Comparison of ENCODE assay signal across 8 mouse cellular contexts in the genomic region with DNA sequence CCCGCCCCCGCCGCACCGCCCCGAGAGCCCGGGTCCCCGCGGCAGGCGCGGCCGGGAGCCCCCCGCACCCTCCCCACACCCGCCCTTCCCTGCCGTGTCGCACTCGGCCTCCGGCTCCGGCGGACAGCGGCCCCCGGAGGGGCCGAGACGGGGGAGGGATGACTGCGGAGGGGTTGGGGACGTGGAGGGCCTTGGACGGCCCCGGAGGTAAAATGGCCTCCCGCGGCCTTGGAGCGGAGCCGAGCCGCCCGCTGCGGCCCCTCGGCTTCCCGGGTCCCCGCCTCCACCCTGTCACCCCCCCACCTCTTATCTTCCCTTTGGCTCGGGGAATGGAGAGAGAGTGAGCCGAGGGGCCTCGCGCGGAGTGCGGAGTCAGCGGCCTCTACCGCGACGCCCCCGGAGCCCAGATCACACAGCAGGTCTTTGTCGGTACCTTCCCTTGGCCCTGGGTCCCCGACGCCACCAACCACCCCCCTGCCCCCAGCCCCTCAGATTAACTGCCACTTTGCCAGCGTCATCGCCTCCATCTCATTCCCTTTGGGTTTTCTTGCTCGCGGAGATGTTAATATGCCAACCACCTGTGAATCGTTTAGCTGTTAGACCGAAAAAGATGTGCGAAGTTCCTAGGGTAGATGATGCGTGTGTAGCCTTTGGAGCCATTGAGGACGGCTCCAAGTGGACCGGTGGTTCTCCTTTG. TPM values are rescaled to one million over a fixed set of nuclear protein-coding genes. Genes with fewer than 3 reads are reported as not detected.
DNase-seq lines count a peak whose midpoint lies in the region; ATAC-seq and TF ChIP-seq lines count a peak whose summit lies in the region.

No protein-coding gene starts in this region.

- TF ChIP-seq CTCF in G1E (IDR thresholded peaks at IDR 0.05; ENCODE audit: low read depth, low read length): no peak
- no peak for TF ChIP-seq CTCF in cerebellum, adult 2 months (IDR thresholded peaks at IDR 0.05; ENCODE audit: borderline replicate concordance, insufficient read depth, low read depth, low read length)
- TF ChIP-seq CTCF in forebrain, postnatal 0 days (IDR thresholded peaks at IDR 0.05; ENCODE audit: low read depth): no peak

- H3K4me3 ChIP-seq in G1E (ENCODE audit: low read depth, low read length): peak overlapping the region; percentile 92
- peak overlapping the region; percentile 93 for H3K4me3 ChIP-seq in cerebellum, adult 2 months (replicated peaks; ENCODE audit: insufficient read depth, low read depth, low read length)
- H3K4me3 ChIP-seq in forebrain, postnatal 0 days (ENCODE audit: low read depth, low read length): peak overlapping the region; percentile 100
- peak overlapping the region; percentile 98 for H3K4me3 ChIP-seq in liver, embryonic 16.5 days (ENCODE audit: low read depth, low read length)
- H3K4me3 ChIP-seq in neural tube, embryonic 14.5 days (ENCODE audit: low read depth, low read length): peak overlapping the region; percentile 97

- H3K4me2 ChIP-seq in forebrain, postnatal 0 days (ENCODE audit: low read depth): peak overlapping the region; percentile 60
- peak overlapping the region; percentile 86 for H3K4me2 ChIP-seq in liver, embryonic 16.5 days (ENCODE audit: low read depth, low read length)
- H3K4me2 ChIP-seq in neural tube, embryonic 14.5 days (ENCODE audit: low read depth, low read length): peak overlapping the region; percentile 87

- H3K27ac ChIP-seq in cerebellum, adult 2 months (ENCODE audit: insufficient read depth, low read length): no peak overlapping the region
- peak overlapping the region; percentile 93 for H3K27ac ChIP-seq in forebrain, postnatal 0 days (ENCODE audit: low read depth, low read length)
- peak overlapping the region; percentile 92 for H3K27ac ChIP-seq in liver, embryonic 16.5 days (ENCODE audit: low read length)
- H3K27ac ChIP-seq in neural tube, embryonic 14.5 days (ENCODE audit: low read depth, low read length): peak overlapping the region; percentile 92

- no peaks in the 10 kb centered on the region for H3K27me3 ChIP-seq in G1E (ENCODE audit: insufficient read depth, low read length)
- H3K27me3 ChIP-seq in cerebellum, adult 2 months (ENCODE audit: control insufficient read depth, insufficient read depth, low read length): no peaks in the 10 kb centered on the region
- no peaks in the 10 kb centered on the region for H3K27me3 ChIP-seq in forebrain, postnatal 0 days (ENCODE audit: insufficient read depth, low read length)
- no peaks in the 10 kb centered on the region for H3K27me3 ChIP-seq in liver, embryonic 16.5 days (ENCODE audit: control insufficient read depth, insufficient read depth, low read depth, low read length)
- no peaks in the 10 kb centered on the region for H3K27me3 ChIP-seq in neural tube, embryonic 14.5 days (ENCODE audit: control insufficient read depth, insufficient read depth, low read length)

- peak; percentile 64 for DNase-seq in 3134 (ENCODE audit: extremely low read depth, insufficient read length, low spot score)
- peak; percentile 61 for DNase-seq in G1E (ENCODE audit: low spot score)
- DNase-seq in cerebellum, adult 2 months: peak; percentile 44 to 57
- DNase-seq in forebrain, postnatal 0 days: peak; percentile 62
- DNase-seq in thymus, postnatal 10 days (ENCODE audit: low spot score in 2 of 2): peak; percentile 29 to 34

- under 1% methylated on average over 56 of the region's 61 CpGs for WGBS in cerebellum, adult 2 months
- 6% methylated on average over 45 of the region's 61 CpGs for WGBS in forebrain, postnatal 0 days
- under 1% methylated on average over 47 of the region's 61 CpGs for WGBS in liver, embryonic 16.5 days (ENCODE audit: insufficient replicate concordance)
- WGBS in neural tube, embryonic 14.5 days: under 1% methylated on average over 44 of the region's 61 CpGs

- peak overlapping the region; percentile 95 for H3K9ac ChIP-seq in forebrain, postnatal 0 days
- peak overlapping the region; percentile 98 for H3K9ac ChIP-seq in liver, embryonic 16.5 days (ENCODE audit: low read depth, low read length)
- H3K9ac ChIP-seq in neural tube, embryonic 14.5 days (replicated peaks; ENCODE audit: low read depth, low read length): peak overlapping the region; percentile 92

- H3K36me3 ChIP-seq in G1E (replicated peaks): peaks cover 15% of the 10 kb centered on the region
- H3K36me3 ChIP-seq in forebrain, postnatal 0 days (ENCODE audit: insufficient read depth): no peaks in the 10 kb centered on the region
- no peaks in the 10 kb centered on the region for H3K36me3 ChIP-seq in liver, embryonic 16.5 days (ENCODE audit: control insufficient read depth, insufficient read depth)
- H3K36me3 ChIP-seq in neural tube, embryonic 14.5 days (ENCODE audit: control insufficient read depth, insufficient read depth, low read length): no peaks in the 10 kb centered on the region

- peaks cover 36% of the 10 kb centered on the region for H3K4me1 ChIP-seq in G1E (ENCODE audit: insufficient read depth, low read depth, low read length)
- no peaks in the 10 kb centered on the region; the same call in 1 of the 2 replicates for H3K4me1 ChIP-seq in cerebellum, adult 2 months (ENCODE audit: control insufficient read depth, insufficient read depth, low read length)
- 0 out of 2 replicates have a peak, but pooled peaks cover 4% of the 10 kb centered on the region for H3K4me1 ChIP-seq in forebrain, postnatal 0 days (ENCODE audit: insufficient read depth)
- H3K4me1 ChIP-seq in liver, embryonic 16.5 days (ENCODE audit: control insufficient read depth, low read depth, low read length): peaks cover 7% of the 10 kb centered on the region
- H3K4me1 ChIP-seq in neural tube, embryonic 14.5 days (ENCODE audit: control insufficient read depth, insufficient read depth, low read length): peaks cover 7% of the 10 kb centered on the region; the same call in 1 of the 2 replicates

- no peak for TF ChIP-seq POLR2A in cerebellum, adult 2 months (IDR thresholded peaks at IDR 0.05; ENCODE audit: borderline replicate concordance, insufficient read depth, low read length)

- no peaks in the 10 kb centered on the region for H3K9me3 ChIP-seq in G1E (replicated peaks)
- H3K9me3 ChIP-seq in forebrain, postnatal 0 days (ENCODE audit: low read length): no peaks in the 10 kb centered on the region
- no peaks in the 10 kb centered on the region for H3K9me3 ChIP-seq in liver, embryonic 16.5 days (replicated peaks; ENCODE audit: control insufficient read depth, low read length)
- no peaks in the 10 kb centered on the region for H3K9me3 ChIP-seq in neural tube, embryonic 14.5 days (ENCODE audit: control insufficient read depth, low read length)

- ATAC-seq in G1E (ENCODE audit: extremely low read depth, insufficient number of reproducible peaks, low FRiP score, poor library complexity, severe bottlenecking): peak; percentile 30
- ATAC-seq in forebrain, postnatal 0 days: peak; percentile 42
- ATAC-seq in inflammation-experienced regulatory T-cells, adult 6 months: peak; percentile 6
- peak; percentile 68 for ATAC-seq in liver, embryonic 16.5 days (ENCODE audit: low read depth)
- ATAC-seq in neural tube, embryonic 14.5 days (ENCODE audit: low read depth): peak; percentile 62

RNA-seq across cellular contexts. Expression of gene Zfr, which starts 0.9 kb away (rescaled TPM):
- total RNA-seq in G1E (2014; fragmentation: Nextera tagmentation) (421 and 506 TPM in 2 replicates), G1E (2017) (66.9 and 77.6 TPM in 2 replicates)
- 65.3 and 67.7 TPM in 2 replicates for polyA plus RNA-seq in G1E (2012)
- 109 and 111 TPM in 2 replicates for polyA plus RNA-seq in cerebellum, adult 2 months (2012; rRNA removed)
- total RNA-seq in forebrain, postnatal 0 days (2014; rRNA removed): 143 and 212 TPM in 2 replicates
- polyA plus RNA-seq in forebrain, postnatal 0 days (2015; fragmentation: Nextera tagmentation; extraction: Ambion mirVana): 132 and 175 TPM in 2 replicates
- 100 to 1,000 TPM; 159 to 229 (median 184) TPM for polyA plus RNA-seq in inflammation-experienced regulatory T-cells, adult 6 months (2017; shearing (Covaris generic))
- polyA plus RNA-seq in liver, embryonic 16.5 days (2015; fragmentation: Nextera tagmentation; extraction: Ambion mirVana): 34.8 and 38.1 TPM in 2 replicates
- polyA plus RNA-seq in neural tube, embryonic 14.5 days (2014; fragmentation: Nextera tagmentation; extraction: Ambion mirVana): 211 and 266 TPM in 2 replicates

Comparison
In these comparisons a context has a peak if more than half of its experiments do, and no peak if none do; other contexts are left out.
1. ATAC-seq: peak in every context shown above with its lines; median percentile 68 in liver, embryonic 16.5 days; 62 in neural tube, embryonic 14.5 days; 42 in forebrain, postnatal 0 days; 30 in G1E; 6 in inflammation-experienced regulatory T-cells, adult 6 months.